9 mouse cellular contexts compared by ENCODE assay signal in genomic region chr15:94254861-94255516, GRCm38 (mm10).
DNase-seq lines count a peak whose midpoint lies in the region; ATAC-seq lines count a peak whose summit lies in the region.
"Had no signal": no experiment of that assay in that cellular context is flagged by ENCODE, and none has a peak within 500 bp of the region (broad histone marks: within the 10 kb centered on the region; RNA-seq: fewer than 3 reads in every experiment).

No protein-coding gene starts in this region.

- no peak overlapping the region for H3K27ac ChIP-seq in neural tube, embryonic 15.5 days (replicated peaks)

- no peaks in the 10 kb centered on the region; the same call in 1 of the 2 replicates for H3K4me1 ChIP-seq in neural tube, embryonic 15.5 days

- H3K9me3 ChIP-seq in neural tube, embryonic 15.5 days (replicated peaks), result no peaks in the 10 kb centered on the region

- H3K9ac ChIP-seq in neural tube, embryonic 15.5 days (replicated peaks), result no peak overlapping the region

- H3K36me3 ChIP-seq in neural tube, embryonic 15.5 days, result no peaks in the 10 kb centered on the region

- DNase-seq in cerebellum, postnatal 14 days, result peak; percentile 37 to 49
- DNase-seq in cerebellum, postnatal 25 days, result no peak
- DNase-seq in layer of hippocampus, adult 18-20 months (ENCODE audit: low spot score in 2 of 2), result peak; percentile 29 to 75
- no peak for DNase-seq in layer of hippocampus, adult 9-10 months (ENCODE audit: low spot score)
- peak; percentile 57 for DNase-seq in Muller cell, postnatal 12 days (ENCODE audit: inconsistent ontology term)
- DNase-seq in left cerebral cortex, postnatal 14 days (ENCODE audit: low spot score in 2 of 2), result peak; percentile 54 to 63
- DNase-seq: kidney, postnatal 25 days had no signal

- intact Hi-C loops in left cerebral cortex, postnatal 14 days (cut with DNase I), result no loop called here

- no peaks in the 10 kb centered on the region for H3K27me3 ChIP-seq in neural tube, embryonic 15.5 days (replicated peaks)

- H3K4me3 ChIP-seq in neural tube, embryonic 15.5 days (replicated peaks), result no peak overlapping the region

- ATAC-seq in megakaryocyte progenitor cell, adult 5-6 weeks (replicated peaks; ENCODE audit: poor library complexity), result no peak
- ATAC-seq in neural tube, embryonic 15.5 days (ENCODE audit: low FRiP score), result no peak

- WGBS in neural tube, embryonic 15.5 days, result 75% methylated on average over 3 of the region's 3 CpGs

- no peak overlapping the region for H3K4me2 ChIP-seq in neural tube, embryonic 15.5 days

Comparison
In these comparisons a context has a peak if more than half of its experiments do, and no peak if none do; other contexts are left out.
1. DNase-seq: peak in cerebellum, postnatal 14 days (2 of 2), layer of hippocampus, adult 18-20 months (2 of 2), Muller cell, postnatal 12 days (single experiment) and left cerebral cortex, postnatal 14 days (2 of 2); none in cerebellum, postnatal 25 days (0 of 2) and layer of hippocampus, adult 9-10 months (single experiment).